Mouse (Mus musculus) monocyte, adult 2 months (primary cell): Measurements from ENCODE around the gene Ptpn1.

Experiments used
- DNase-seq, 2 experiments: peaks; one replicate each; pipeline ENCODE4 v3.0.0; 2022; ENCODE audit warnings: low spot score in 2 of 2, low read depth in 1 of 2

The Ptpn1 gene

GRCm38 (mm10) chr2:167969851-167970541 lies 38.1 kb downstream of the Ptpn1 start:
- DNase-seq: no peak

DNA sequence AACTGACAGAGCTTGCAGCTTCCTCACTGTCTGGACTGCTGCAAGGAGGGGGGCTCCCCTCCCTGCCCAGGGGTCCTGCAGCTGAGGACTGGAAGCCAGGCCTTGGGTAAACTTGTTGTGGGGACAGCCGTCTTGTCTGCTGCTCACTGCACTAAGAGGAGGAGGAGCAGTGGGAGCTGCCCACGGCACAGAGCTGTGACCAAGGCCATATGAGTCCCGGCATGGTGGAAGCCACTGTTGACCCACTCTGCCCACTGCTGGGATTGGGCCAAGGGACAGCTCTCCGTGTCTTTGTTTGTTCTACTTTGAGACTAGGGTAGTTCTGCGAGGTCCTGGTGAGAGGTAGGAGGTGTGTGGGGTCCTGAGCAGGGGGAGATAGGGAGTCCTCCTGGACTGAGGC lies 40.3 kb downstream of the Ptpn1 start:
- no peak for DNase-seq

DNA sequence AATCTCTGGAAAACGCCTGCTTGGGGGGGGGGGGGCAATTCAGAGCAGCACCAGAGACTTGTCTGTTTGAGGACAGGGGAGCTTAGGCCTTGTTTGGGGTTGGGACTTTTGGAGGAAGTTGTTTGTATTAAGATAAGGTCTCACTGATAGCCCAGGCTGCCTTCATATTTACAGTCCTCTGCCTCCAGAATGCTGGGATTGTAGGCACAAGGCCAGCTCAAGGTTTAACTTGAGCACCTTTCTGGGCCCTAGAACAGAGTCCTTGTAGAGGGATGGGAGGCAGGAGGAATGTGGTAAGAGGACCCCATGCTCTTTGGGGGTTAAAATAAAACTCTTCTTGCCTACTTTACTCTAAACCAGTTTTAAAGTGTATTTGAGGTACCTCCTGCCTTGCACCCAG lies 41.0 kb downstream of the Ptpn1 start:
- no peak for DNase-seq

DNA sequence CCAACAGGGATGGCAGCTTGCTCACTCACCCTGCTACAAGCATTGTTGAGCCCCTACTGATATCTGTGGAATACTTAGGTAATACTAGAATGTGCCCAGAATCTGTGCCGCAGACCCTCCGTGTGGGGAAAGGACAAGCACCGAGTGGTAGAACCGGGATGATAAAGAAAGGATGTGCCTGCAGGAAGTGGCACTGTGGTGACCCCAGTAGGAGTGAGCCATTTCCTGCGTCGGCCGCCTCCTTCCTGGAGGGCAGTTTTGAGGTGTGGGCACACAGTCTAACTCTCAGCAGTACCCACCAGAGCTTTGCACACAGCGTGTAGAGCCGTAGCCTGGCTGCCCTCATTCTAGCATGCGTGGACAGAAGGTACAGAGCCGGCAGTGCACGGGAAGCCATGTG lies 43.9 kb downstream of the Ptpn1 start:
- no peak for DNase-seq

GRCm38 (mm10) chr2:167978271-167978670 lies 46.4 kb downstream of the Ptpn1 start:
- no peak for DNase-seq

GRCm38 (mm10) chr2:167980391-167980790 lies 48.5 kb downstream of the Ptpn1 start:
- DNase-seq: no peak

DNA sequence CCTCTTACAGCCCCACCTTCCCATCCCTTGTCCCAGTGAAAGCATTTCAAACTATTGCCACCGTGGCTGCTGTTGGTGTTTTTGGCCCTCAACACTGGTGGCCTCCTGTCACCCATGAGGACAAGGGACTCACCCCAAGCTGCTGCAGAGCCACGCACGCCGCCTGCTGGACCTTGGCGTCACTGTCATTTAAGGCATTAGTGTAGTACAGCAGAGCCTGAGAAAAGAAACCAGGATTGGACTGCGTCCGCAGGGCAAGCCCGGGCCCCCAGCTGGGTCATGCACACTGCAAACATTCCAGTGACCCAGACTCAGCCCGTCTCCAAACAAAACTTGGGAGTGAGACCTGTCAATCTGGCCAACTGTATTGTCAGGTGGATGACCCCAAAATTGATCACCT lies 50.8 kb downstream of the Ptpn1 start:
- DNase-seq: no peak

- no peak for DNase-seq
Measured at GRCm38 (mm10) chr2:167984371-167984770, 52.5 kb downstream of the Ptpn1 start.

- no peak for DNase-seq
Measured at GRCm38 (mm10) chr2:167984946-167985345, 53.1 kb downstream of the Ptpn1 start.

DNA sequence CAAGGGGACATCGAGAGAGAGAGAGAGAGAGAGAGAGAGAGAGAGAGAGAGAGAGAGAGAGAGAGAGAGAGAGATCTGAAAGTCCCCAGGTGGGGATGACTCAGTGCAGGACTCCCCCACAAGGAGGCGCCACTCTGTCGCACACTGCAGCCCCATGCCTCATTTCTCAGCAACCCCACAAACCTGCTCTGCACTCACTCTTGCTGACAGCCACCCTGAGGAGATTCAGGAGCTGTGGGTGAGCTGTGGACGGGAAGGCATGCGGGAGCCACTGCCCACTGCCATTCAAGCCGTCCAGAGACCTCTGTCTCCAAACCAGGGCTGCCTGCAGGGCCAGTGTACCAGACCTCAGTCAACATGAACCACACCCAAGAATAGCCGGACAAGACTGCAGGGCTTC lies 54.9 kb downstream of the Ptpn1 start:
- DNase-seq: no peak

GRCm38 (mm10) chr2:167987640-167988039 lies 55.8 kb downstream of the Ptpn1 start:
- DNase-seq: no peak

- DNase-seq: no peak
Measured at GRCm38 (mm10) chr2:167989310-167989709, 57.5 kb downstream of the Ptpn1 start.

- no peak for DNase-seq
Measured at GRCm38 (mm10) chr2:167993260-167993659, 61.4 kb downstream of the Ptpn1 start.

DNA sequence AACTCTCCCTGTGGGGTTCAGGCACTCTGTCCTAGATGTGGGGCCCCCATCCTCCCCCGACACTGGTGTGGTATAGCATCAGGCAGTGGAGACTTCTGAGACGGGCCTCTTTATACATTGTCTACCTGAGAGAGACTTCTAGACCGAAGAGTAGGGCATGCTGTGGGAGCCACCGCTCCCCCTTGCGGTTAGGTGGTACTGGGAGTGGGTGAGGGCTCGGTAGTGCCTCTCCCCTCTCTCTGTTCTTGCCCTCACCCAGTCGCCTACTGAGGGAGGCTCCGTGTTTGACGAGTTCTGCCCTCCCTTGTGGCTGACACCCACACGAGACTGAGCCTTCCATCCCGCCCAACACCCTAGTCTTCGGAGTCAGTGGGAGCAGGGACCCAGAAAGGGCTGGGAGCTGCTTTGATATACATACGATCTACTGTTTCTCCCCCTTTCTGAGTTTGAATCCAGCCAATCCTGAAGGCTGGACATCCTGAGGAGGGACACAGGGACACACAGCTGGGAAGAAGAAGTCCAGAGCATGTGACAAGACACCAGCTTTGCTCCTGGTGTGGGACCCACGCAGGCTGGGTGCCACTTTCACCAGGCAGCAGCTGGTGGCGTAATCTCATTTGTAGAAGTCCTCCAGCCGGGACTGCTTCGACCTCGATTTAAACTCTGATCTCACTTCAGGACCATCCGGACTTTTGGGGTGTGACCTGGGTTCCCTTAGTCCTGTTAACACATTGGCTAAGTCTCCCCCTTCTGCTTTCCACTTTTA lies 64.2 kb downstream of the Ptpn1 start:
- DNase-seq: no peak

DNA sequence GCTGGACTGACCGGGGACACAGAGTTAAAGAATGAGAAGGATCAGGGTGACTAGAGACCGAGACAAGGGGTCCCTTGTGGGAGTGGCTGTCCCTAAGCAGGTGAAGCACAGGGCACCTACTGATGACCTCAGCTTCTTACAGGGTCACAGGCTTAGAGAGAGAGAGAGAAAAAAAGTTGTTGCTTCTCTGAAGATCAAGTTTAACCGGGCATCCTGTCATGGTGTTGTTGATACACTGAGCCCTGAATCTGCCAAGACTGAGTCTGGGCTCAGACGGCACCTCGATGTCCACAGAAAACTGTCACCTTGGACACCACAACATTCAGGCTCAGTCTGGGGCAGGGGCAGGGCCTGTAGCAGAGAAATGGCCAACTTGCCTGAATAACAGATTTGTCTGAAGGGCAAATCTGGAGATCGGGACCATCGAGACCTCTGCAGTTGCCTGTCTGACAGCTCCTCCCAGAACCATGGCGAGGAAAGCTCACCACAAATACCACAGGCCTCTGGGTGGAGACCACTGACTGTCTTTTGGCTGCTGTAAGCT lies 64.9 kb downstream of the Ptpn1 start:
- no peak for DNase-seq

- DNase-seq: no peak
Measured at GRCm38 (mm10) chr2:167997562-167997961, 65.7 kb downstream of the Ptpn1 start.

- no peak for DNase-seq
Measured at GRCm38 (mm10) chr2:167999145-167999743, 67.4 kb downstream of the Ptpn1 start.

DNA sequence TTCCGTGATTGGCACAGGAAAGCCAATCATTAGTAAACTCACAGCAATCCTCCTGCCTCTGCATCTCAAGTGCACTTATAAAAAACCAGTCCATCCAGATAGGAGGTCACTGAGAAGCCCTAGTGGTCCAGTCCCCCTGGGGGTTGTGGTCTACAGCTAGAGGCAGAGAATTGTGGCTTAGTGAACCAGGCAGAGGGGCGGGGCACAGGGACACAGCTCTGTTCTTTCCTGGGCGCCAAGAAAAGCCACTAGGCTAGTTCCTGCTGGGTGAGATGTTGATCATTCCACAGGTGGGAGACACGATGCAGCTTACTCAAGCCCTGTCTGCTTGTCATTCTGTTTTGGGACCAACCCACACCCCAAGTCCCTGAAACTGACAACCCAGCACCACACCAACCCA lies 70.3 kb downstream of the Ptpn1 start:
- DNase-seq: no peak

- DNase-seq: no peak
Measured at GRCm38 (mm10) chr2:168002884-168003283, 71.0 kb downstream of the Ptpn1 start.

DNA sequence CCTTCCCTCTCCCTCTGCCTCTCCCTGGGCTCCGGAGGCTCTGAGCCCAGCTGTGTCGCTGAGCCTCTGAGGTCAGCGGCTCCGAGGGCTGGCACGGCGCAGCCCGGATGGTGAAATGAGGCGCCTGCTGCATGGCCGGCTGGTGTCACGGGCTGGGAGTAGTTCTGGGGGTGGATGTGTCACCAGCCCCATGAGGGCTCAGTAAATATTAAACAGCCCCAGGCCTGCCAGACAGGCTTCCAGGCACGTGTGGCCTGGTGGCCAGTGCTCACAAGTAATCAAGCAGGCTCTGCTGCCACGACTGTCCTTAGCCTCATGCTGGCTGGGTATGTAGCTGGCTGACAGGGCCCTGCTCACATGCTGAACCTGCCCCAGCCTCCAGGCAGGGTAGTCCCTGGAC lies 71.6 kb downstream of the Ptpn1 start:
- DNase-seq: no peak

DNA sequence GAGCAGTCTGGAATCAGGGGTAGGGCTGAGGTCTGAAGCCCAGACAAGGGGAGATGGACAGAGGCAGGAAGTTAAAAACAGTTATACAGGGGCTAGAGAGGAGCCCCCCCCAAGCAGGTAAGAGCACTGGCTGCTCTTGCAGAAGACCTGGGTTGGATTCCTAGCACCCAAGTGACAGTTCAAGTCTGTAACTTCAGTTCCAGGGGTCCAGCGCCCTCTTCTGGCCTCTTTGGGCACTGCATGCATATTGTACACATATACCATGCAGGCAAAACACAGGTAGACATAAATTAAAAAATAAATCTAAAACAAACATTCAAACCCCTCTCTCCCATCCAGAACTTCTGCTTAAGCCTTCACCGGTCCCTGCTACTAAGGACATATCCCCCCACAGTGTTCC lies 72.5 kb downstream of the Ptpn1 start:
- DNase-seq: no peak

DNA sequence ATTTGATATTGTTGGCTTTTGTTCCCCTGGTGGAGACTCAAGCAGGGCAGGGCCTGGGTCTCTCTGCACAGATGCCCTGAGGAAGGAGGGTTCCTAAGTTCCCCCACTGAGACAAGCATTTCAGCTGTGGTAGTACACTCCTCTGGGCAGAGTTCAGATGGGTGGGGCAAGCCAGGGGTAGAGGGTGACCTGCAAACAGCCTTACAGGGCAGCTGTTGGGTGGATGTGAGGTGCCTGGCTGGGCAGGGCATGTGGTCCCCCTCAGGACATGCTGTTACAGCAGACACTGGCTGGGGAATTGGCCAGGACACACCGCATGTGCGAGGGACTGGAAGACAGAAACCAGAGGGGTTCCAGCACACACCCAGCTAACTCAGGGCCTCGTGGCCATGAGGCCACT lies 73.1 kb downstream of the Ptpn1 start:
- DNase-seq: no peak
